Mouse (Mus musculus): ENCODE measurements around the gene Spic. TPM values are rescaled to one million over a fixed set of nuclear protein-coding genes. Genes with fewer than 3 reads are reported as not detected.

Gene Spic
- polyA plus RNA-seq, 1 experiment from 2014 or later: 0.25 TPM

Other genes starting within 250 kb of the Spic start
- 0.28 TPM in 1 of 2 replicates, not detected in the other for gene Sycp3, start 225.4 kb downstream of the Spic start, polyA plus RNA-seq (2014; fragmentation: Nextera tagmentation; extraction: Ambion mirVana)
- gene Chpt1, start 180.9 kb downstream of the Spic start, polyA plus RNA-seq (2014; fragmentation: Nextera tagmentation; extraction: Ambion mirVana): 4.6 and 5.0 TPM in 2 replicates
- 0.52 and 1.4 TPM in 2 replicates for gene Mybpc1, start 79.9 kb downstream of the Spic start, polyA plus RNA-seq (2014; fragmentation: Nextera tagmentation; extraction: Ambion mirVana)
- 155 and 177 TPM in 2 replicates for gene Arl1, start 45.8 kb upstream of the Spic start, polyA plus RNA-seq (2014; fragmentation: Nextera tagmentation; extraction: Ambion mirVana)
- 10.7 and 11.7 TPM in 2 replicates for gene Utp20, start 141.8 kb upstream of the Spic start, polyA plus RNA-seq (2014; fragmentation: Nextera tagmentation; extraction: Ambion mirVana)
- 0.03 TPM in 1 of 2 replicates, not detected in the other for gene Slc5a8, start 201.0 kb upstream of the Spic start, polyA plus RNA-seq (2014; fragmentation: Nextera tagmentation; extraction: Ambion mirVana)

Measured in forebrain, embryonic 14.5 days (tissue).